Mouse (Mus musculus): ENCODE measurements around the gene Tmem19. TPM values are rescaled to one million over a fixed set of nuclear protein-coding genes. Genes with fewer than 3 reads are reported as not detected.
A peak's percentile ranks its signal among the peaks of the same experiment; 100 is the strongest.

The Tmem19 gene
- polyA plus RNA-seq, 2 experiments, result 5.5 to 11.7 TPM

DNA sequence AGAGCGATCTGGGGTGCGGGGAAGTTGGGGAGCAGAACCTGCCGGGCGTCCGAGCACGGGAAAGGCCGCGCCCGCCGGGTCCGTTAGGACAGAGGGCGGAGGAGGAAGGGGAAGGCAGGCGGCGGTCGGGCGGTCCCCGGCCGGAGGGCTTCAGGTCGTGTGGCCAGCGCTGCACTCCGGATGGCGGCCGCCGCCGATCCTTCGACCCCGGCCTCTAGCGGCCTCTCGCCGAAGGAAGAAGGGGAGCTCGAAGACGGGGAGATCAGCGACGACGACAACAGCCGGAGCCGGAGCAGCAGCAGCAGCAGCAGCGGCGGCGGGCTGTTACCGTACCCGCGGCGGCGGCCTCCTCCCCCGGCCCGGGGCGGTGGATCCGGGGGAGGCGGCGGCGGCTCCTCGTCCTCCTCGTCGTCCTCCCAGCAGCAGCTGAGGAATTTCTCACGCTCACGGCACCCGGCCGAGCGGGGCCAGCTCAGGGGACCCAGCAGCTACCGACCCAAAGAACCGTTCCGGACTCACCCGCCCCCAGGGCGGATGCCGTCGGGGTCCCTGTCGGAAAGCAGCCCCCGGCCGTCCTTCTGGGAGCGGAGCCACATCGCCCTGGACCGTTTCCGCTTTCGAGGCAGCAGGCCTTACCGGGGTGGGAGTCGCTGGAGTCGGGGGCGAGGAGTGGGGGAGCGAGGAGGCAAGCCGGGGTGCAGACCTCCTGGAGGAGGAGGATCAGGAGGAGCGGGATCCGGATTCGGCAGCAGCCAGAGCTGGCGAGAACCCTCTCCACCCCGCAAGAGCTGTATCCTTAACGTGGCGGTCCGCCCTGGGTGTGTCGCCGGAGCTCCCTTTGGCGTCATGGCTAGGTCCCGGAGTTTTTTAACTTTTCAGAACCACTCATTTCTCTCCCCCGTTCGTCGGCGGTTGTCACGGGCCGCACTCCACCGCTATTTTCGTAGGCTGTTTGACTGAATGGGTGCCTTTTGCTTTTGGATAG is 23.0 kb upstream of the Tmem19 start:
- H3K36me3 ChIP-seq (replicated peaks; ENCODE audit: control insufficient read depth, insufficient read depth, low read depth), result peaks cover 13% of the 10 kb centered on the region
- H3K27me3 ChIP-seq (ENCODE audit: control insufficient read depth, insufficient read depth, low read length), result no peaks in the 10 kb centered on the region
- peak overlapping the region; percentile 96 for H3K9ac ChIP-seq (replicated peaks)
- WGBS (ENCODE audit: insufficient replicate concordance), result under 1% methylated on average over 89 of the region's 101 CpGs
- DNase-seq (ENCODE audit: low read depth in 3 of 3, low spot score in 3 of 3), result peak; percentile 56 to 64 (median 60)
- peak overlapping the region; percentile 95 for H3K4me2 ChIP-seq (ENCODE audit: low read depth)
- peak overlapping the region; percentile 96 for H3K27ac ChIP-seq
- TF ChIP-seq EP300 (IDR thresholded peaks at IDR 0.05; ENCODE audit: low read depth), result no peak
- TF ChIP-seq CTCF (IDR thresholded peaks at IDR 0.05; ENCODE audit: low read depth), result no peak
- peak; percentile 33 for ATAC-seq (ENCODE audit: insufficient read depth)
- peak overlapping the region; percentile 91 to 99 for H3K4me3 ChIP-seq (ENCODE audit: insufficient read depth in 1 of 2, low read depth in 2 of 2, low read length in 2 of 2)
- no peaks in the 10 kb centered on the region for H3K9me3 ChIP-seq (ENCODE audit: control insufficient read depth, low read length)
- peaks cover 9 to 19% of the 10 kb centered on the region in 2 experiments; a peak in 3 of 4 replicates for H3K4me1 ChIP-seq (replicated peaks; ENCODE audit: control insufficient read depth in 2 of 2, insufficient read depth in 2 of 2, low read length in 1 of 2)

GRCm38 (mm10) chr10:115384221-115385017 is 22.1 kb upstream of the Tmem19 start, which contains the start of the genes Thap2 and Zfc3h1:
TSS of gene Thap2 (minus strand) at chr10:115384443.
TSS of gene Zfc3h1 (plus strand) at chr10:115384959.
- Histone ChIP-seq H3K27me3 (ENCODE audit: control insufficient read depth, insufficient read depth, low read length) (no peaks in the 10 kb centered on the region), H3K4me3 (ENCODE audit: insufficient read depth in 1 of 2, low read depth in 2 of 2, low read length in 2 of 2) (peak within 1 kb of the TSS; percentile 91 to 99), H3K9me3 (ENCODE audit: control insufficient read depth, low read length) (no peaks in the 10 kb centered on the region), H3K27ac (peak within 1 kb of the TSS; percentile 96), H3K9ac (replicated peaks) (peak within 1 kb of the TSS; percentile 96), H3K4me2 (ENCODE audit: low read depth) (peak within 1 kb of the TSS; percentile 95), H3K36me3 (replicated peaks; ENCODE audit: control insufficient read depth, insufficient read depth, low read depth) (peaks cover 8% of the 10 kb centered on the region), H3K4me1 (replicated peaks; ENCODE audit: control insufficient read depth in 2 of 2, insufficient read depth in 2 of 2, low read length in 1 of 2) (peaks cover 9 to 19% of the 10 kb centered on the region in 2 experiments; a peak in 3 of 4 replicates)
- peak; percentile 91 for TF ChIP-seq CTCF (IDR thresholded peaks at IDR 0.05; ENCODE audit: low read depth)
- peak; percentile 29; the same call in 1 of the 2 replicates for TF ChIP-seq EP300 (IDR thresholded peaks at IDR 0.05; ENCODE audit: low read depth)
- DNase-seq (ENCODE audit: low read depth in 3 of 3, low spot score in 3 of 3) (peak; percentile 96 to 97 (median 97)), ATAC-seq (ENCODE audit: insufficient read depth) (peak; percentile 96)
- WGBS (ENCODE audit: insufficient replicate concordance), result under 1% methylated on average over 65 of the region's 65 CpGs

GRCm38 (mm10) chr10:115383644-115384220 is 21.4 kb upstream of the Tmem19 start:
- Histone ChIP-seq H3K9me3 (ENCODE audit: control insufficient read depth, low read length) (no peaks in the 10 kb centered on the region), H3K4me2 (ENCODE audit: low read depth) (peak overlapping the region; percentile 95), H3K27ac (peak overlapping the region; percentile 96), H3K36me3 (replicated peaks; ENCODE audit: control insufficient read depth, insufficient read depth, low read depth) (peaks cover 2% of the 10 kb centered on the region), H3K4me3 (ENCODE audit: insufficient read depth in 1 of 2, low read depth in 2 of 2, low read length in 2 of 2) (peak overlapping the region; percentile 91 to 99), H3K9ac (replicated peaks) (peak overlapping the region; percentile 96), H3K27me3 (ENCODE audit: control insufficient read depth, insufficient read depth, low read length) (no peaks in the 10 kb centered on the region), H3K4me1 (replicated peaks; ENCODE audit: control insufficient read depth in 2 of 2, insufficient read depth in 2 of 2, low read length in 1 of 2) (peaks cover 9 to 19% of the 10 kb centered on the region in 2 experiments; a peak in 3 of 4 replicates)
- peak in 1 of 3 experiments; percentile 30 for DNase-seq (ENCODE audit: low read depth in 3 of 3, low spot score in 3 of 3)
- WGBS (ENCODE audit: insufficient replicate concordance), result 2% methylated on average over 15 of the region's 15 CpGs
- ATAC-seq (ENCODE audit: insufficient read depth), result no peak
- no peak for TF ChIP-seq CTCF (IDR thresholded peaks at IDR 0.05; ENCODE audit: low read depth)
- TF ChIP-seq EP300 (IDR thresholded peaks at IDR 0.05; ENCODE audit: low read depth), result no peak

DNA sequence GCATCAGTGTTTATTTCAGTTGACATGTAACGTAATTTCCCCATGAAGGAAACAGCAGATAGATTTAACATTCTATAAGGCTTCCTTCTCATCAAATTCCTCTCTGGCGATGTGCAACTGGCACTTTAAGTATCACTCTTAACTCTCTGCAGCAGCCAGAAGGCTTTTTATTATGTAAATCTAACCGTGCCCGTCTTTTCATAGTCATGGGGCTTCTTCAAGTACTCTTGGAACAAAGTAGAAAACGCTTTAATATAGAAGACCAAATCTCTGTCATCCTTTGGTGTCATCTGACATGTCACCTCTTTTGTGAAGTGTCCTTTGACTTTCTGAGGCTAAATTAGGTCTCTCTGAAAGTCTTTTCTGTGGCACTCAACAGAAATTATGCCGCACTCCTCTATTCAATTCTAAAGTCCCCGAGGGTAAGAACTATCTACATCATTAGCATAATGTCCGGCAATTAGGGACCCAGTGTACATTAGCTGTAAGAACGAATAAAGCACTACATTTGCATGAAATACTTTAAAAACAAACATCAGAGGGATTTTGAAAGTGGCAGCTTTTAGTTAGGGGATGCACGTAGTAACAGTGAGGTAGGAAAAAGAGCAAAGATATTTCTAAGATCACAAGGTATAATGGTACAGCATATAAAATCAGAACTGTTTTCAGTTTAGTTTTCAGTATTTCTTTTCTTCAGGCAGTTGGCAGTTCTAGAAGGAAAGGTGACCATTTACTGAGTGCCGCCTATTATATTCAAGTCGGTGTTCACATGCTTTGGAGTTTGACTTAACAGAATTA is 20.7 kb upstream of the Tmem19 start:
- TF ChIP-seq EP300 (IDR thresholded peaks at IDR 0.05; ENCODE audit: low read depth) (no peak), CTCF (IDR thresholded peaks at IDR 0.05; ENCODE audit: low read depth) (no peak)
- H3K9ac ChIP-seq (replicated peaks), result peak overlapping the region; percentile 96
- H3K27me3 ChIP-seq (ENCODE audit: control insufficient read depth, insufficient read depth, low read length), result no peaks in the 10 kb centered on the region
- DNase-seq (ENCODE audit: low read depth in 3 of 3, low spot score in 3 of 3) (no peak), ATAC-seq (ENCODE audit: insufficient read depth) (no peak)
- H3K4me3 ChIP-seq (ENCODE audit: insufficient read depth in 1 of 2, low read depth in 2 of 2, low read length in 2 of 2), result peak overlapping the region; percentile 91 to 99
- no peaks in the 10 kb centered on the region for H3K9me3 ChIP-seq (ENCODE audit: control insufficient read depth, low read length)
- H3K4me2 ChIP-seq (ENCODE audit: low read depth), result peak overlapping the region; percentile 95
- H3K36me3 ChIP-seq (replicated peaks; ENCODE audit: control insufficient read depth, insufficient read depth, low read depth), result peaks cover 2% of the 10 kb centered on the region
- H3K27ac ChIP-seq, result no peak overlapping the region
- peaks cover 7 to 19% of the 10 kb centered on the region in 2 experiments; a peak in 3 of 4 replicates for H3K4me1 ChIP-seq (replicated peaks; ENCODE audit: control insufficient read depth in 2 of 2, insufficient read depth in 2 of 2, low read length in 1 of 2)
- 59% methylated on average over 12 of the region's 12 CpGs for whole genome bisulfite sequencing (ENCODE audit: insufficient replicate concordance)

Measured in liver, embryonic 14.5 days (tissue).